Mouse (Mus musculus): ENCODE measurements around the gene Adamts16.

Adamts16 gene

GRCm38 (mm10) chr13:70767462-70767861, 74.1 kb downstream of the Adamts16 start:
- DNase-seq (ENCODE audit: low read depth, low spot score) = no peak

- no peak for DNase-seq (ENCODE audit: low read depth, low spot score)
These were observed 76.9 kb downstream of the Adamts16 start for GRCm38 (mm10) chr13:70764682-70765081.

- DNase-seq (ENCODE audit: low read depth, low spot score) = no peak
These were observed 79.0 kb downstream of the Adamts16 start for GRCm38 (mm10) chr13:70762586-70762985.

DNA sequence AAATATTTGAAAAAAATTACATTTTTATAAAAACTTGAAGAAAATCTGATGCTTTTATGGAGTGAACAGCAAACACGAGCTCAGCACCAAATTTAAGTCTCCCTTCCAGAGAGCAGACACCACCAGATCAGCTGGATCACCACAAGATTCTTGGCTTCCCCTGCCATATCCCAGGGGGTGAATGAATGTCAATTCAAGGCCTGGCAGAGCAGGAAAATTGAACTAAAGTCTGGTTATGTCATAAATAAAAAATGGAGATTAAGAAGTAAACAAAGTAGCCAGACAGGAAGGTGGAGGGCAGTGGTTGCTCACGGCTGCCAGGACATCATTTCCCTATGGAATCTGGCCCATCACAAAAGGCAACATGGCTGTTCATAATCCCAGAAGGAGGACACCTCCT, 80.3 kb downstream of the Adamts16 start:
- no peak for DNase-seq (ENCODE audit: low read depth, low spot score)

GRCm38 (mm10) chr13:70760186-70760585, 81.4 kb downstream of the Adamts16 start:
- no peak for DNase-seq (ENCODE audit: low read depth, low spot score)

- DNase-seq (ENCODE audit: low read depth, low spot score) = no peak
These were observed 95.2 kb downstream of the Adamts16 start for GRCm38 (mm10) chr13:70746294-70747008.

- DNase-seq (ENCODE audit: low read depth, low spot score) = no peak
These were observed 97.1 kb downstream of the Adamts16 start for GRCm38 (mm10) chr13:70744416-70745038.

DNA sequence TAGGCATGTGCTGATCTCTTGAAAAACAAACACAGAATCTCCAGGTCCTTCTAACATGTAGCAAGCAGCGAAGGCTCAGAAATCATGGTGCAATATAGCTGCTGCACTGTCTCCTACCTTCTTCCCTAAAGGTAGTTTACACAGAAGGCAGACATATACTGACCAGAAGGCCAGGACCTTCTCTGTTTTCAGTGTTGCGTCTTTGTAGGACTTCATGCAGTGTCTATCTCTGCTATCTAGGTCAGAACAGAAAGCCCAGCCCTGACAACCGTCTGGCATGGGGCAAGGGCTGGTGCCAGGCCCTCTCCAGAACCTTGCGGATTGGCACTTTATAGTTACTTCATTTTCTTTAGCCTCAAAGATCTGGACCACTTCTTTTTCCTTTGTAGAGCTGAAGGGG, 98.9 kb downstream of the Adamts16 start:
- DNase-seq (ENCODE audit: low read depth, low spot score) = no peak

DNA sequence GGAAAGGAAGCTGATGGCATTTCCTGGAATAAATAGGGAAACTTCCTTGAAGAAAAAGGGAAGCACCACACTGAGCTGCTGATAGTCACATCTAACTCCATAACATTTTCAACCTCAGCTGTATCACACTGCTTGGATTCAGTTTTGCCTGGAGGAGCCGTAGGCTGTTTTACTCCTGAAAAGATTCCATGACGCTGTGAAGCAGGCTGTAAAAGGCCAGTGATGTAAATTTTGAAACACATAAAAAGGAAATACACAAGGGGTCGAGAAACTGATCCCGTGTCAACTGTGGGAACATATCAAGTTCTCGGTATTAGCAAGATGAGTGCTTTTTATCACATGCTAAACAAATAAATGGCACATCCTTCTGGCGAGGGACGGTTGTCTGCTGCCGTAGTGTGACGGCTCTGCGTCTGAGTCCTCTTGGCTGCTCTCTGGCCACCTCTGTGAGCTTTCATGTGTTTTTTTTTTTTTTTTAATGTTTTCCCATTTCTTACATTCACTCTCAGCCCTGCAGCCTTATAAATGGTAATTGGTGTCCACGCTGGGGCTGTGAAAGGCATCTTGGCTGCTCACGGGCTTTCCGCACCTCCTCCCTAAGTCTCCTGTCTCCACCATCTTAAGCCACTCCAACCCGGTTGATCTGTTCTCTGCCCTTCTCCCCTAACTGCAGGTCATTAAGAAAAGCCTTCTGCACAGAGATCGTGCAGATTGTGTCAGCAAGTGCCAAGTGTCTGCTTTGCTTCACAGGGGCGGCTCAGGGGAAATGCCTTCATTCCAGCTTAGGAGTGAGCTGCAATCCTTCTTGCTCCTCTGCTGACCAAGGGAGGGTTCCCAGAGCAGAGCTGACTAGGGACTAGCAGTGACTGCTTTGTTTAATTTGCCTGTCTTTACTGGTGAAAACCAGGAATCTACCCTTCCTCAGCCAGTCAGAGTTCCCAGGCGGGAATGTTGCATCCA, 101.0 kb downstream of the Adamts16 start:
- DNase-seq (ENCODE audit: low read depth, low spot score) = no peak

GRCm38 (mm10) chr13:70738781-70739180, 102.8 kb downstream of the Adamts16 start:
- no peak for DNase-seq (ENCODE audit: low read depth, low spot score)

- DNase-seq (ENCODE audit: low read depth, low spot score) = no peak
These were observed 105.2 kb downstream of the Adamts16 start for GRCm38 (mm10) chr13:70736409-70736808.

DNA sequence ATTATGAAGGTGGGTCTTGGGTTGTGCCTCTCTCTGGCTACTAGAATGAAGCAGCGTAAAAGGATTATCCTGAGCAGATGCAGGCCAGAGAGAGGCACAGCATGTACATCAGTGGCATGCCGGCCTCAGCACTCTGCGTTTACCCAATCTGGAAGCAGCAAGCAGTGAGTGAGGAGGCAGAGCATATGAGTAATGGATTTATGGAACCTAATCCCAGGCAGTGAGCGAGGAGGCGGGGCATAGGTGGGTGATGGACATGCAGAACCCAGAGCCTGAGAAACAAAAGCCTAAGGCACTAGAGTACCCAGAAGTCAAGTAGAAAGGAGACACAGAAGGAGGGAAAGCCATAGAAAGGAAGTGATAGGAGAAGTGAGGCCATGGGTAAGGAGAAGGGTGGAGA, 107.0 kb downstream of the Adamts16 start:
- no peak for DNase-seq (ENCODE audit: low read depth, low spot score)

DNA sequence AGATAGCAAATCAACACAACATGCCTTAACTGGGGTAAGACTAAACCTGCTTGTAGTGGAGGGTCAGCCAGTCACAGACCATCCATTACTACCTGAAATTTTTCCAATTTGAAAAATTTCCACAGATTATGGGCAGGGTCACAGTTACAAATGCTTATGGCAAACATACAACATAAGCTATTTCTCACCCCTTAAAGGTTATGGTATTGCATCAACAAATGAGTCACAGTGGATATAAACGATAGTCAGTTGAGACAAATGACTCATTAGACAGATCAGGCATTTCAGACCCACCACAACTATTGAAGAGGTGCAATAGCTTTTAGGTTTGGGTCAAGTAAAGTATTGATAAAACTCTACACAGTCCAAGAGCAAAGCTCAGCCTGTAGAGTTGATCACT, 107.7 kb downstream of the Adamts16 start:
- no peak for DNase-seq (ENCODE audit: low read depth, low spot score)

- no peak for DNase-seq (ENCODE audit: low read depth, low spot score)
These were observed 108.4 kb downstream of the Adamts16 start for GRCm38 (mm10) chr13:70733206-70733605.

DNA sequence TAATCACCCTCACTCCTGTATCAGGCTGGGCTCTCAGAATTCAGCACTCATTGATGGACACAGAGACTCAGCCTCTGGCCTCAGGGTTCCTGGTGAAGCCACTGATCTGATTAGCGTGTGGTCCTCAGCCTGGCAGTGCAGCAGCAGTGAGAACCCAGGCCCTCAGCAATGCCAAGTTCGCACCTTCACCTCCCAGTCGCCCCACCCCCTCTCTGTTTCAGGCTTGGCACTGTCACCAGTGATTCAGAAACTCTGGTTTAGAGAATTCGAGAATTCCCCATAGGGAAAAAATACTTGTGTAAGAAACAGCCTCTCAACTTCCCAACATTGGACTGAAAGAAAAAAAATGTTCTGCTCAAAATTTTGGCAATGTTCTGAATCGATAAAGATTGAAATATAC, 108.8 kb downstream of the Adamts16 start:
- no peak for DNase-seq (ENCODE audit: low read depth, low spot score)

DNA sequence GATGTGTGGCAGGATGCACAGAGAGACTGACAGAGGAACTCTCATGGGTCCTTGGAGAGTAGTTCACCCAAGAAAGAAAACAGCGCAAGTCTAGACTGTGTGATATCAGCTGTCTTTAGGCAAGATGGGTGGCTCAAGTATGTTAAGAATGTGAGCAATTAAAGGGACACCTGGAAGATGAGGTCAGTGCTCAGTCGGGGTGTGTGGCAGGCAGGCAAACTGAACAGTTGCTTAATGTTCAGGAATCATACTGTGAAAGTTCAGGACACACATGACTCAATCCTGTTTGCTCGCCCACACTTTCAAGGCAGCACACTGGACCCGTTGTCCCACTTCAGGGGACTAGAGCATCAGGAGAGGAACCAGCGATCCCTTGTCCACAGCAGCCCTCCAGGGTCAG, 110.3 kb downstream of the Adamts16 start:
- no peak for DNase-seq (ENCODE audit: low read depth, low spot score)

GRCm38 (mm10) chr13:70729996-70730395, 111.6 kb downstream of the Adamts16 start:
- DNase-seq (ENCODE audit: low read depth, low spot score) = no peak

GRCm38 (mm10) chr13:70726249-70726648, 115.4 kb downstream of the Adamts16 start:
- DNase-seq (ENCODE audit: low read depth, low spot score) = no peak

DNA sequence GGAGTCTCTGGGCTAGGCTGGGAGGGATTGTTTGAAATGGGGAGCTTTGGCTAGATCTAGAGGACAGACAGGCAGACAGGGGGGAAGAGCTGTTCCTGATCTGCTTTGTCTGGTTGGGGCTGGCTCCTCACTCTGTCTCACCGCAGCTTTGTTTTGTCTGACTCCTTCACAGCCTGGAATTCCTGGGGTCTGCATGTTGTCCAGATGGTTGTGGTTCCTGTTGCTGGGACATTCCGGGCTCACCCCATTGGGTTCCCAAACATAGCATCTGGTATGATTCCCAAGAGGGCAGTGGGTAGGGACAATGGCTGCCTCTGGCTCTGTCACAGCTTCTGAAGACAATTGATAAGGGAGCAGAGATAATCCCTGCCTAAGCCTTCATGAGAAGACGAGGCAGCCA, 117.0 kb downstream of the Adamts16 start:
- DNase-seq (ENCODE audit: low read depth, low spot score) = no peak

- DNase-seq (ENCODE audit: low read depth, low spot score) = no peak
These were observed 117.4 kb downstream of the Adamts16 start for GRCm38 (mm10) chr13:70724108-70724622.

DNA sequence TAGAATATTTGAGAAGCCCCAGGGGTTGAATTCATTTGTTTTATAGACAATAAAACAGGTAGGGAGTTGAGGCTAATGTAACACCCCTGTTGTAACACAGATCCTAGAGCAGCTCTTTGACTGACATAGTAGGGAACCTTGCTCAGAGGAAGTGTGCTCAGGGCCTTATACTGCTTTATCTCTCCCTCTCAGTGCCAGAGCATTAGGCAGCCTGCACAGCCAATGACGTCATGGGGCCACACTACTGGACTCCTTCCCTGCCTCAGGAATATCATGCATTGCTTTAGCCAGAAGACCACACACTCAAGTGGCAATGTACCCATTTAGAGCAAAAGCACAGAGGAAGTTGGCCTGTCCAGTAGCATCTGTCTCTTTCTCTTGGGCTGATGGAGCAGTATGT, 121.6 kb downstream of the Adamts16 start:
- DNase-seq (ENCODE audit: low read depth, low spot score) = no peak

DNA sequence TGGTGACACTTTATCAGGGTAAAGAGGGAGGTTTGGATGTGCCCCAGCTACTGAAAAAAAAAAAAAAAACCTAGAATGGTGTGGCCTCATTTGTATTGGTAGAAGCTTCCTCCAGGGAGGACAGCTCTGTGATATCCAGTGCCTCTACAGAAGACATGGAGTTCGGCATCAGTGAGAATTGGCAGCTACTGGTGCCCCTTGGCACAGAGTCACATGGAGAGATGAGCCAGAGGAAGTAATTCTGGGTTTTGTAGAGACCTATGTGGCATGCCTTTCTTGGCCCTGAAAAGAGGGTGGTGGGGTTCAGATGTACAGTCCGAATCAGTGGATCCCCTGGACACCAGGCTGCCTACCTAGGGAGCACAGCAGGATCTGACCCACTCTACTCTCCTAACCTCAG, 122.8 kb downstream of the Adamts16 start:
- no peak for DNase-seq (ENCODE audit: low read depth, low spot score)
